Mouse (Mus musculus): ENCODE results near the gene Rab2b.
A peak's percentile ranks its signal among the peaks of the same experiment; 100 is the strongest.

Rab2b gene

DNA sequence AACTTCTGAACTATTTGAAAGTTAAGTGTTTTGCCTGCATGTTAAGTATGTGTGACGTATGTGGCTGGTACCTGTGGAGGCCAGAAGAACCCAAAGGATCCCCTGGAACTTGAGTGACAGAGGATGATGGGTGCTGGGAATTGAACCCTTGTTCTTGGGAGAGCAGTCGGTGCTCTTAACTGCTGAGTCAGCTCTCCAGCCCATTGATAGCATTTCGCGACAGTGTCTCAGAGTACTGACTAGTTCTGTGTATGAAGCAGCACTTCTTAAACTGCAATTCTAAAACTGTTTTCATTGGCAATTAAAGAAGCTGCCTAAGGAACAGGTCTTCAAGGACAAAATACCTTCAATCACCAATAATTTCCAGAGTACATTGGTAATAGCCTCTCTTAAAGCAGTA lies 2.1 kb downstream of the Rab2b start:
- no peak for DNase-seq (ENCODE audit: low read depth, low spot score)

DNA sequence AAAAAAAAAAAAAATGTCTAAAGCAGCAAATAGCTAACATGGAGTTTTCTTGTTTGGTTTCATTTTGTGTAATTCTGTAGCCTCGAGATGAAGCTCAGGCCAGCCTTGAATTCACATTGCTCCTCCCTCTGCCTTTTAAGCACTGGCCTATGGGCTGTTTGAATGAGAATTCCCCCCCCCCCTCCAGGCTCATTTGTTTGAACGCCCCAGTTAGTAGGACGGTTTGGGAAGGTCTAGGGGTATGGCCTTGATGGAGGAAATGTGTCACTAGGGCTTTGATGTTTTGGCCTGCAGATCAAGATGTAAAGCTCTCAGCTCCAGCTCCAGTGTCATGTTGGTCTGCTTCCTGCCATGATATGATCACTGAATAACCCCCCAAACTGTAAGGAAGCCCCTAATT lies 6.6 kb downstream of the Rab2b start:
- DNase-seq (ENCODE audit: low read depth, low spot score), result no peak

DNA sequence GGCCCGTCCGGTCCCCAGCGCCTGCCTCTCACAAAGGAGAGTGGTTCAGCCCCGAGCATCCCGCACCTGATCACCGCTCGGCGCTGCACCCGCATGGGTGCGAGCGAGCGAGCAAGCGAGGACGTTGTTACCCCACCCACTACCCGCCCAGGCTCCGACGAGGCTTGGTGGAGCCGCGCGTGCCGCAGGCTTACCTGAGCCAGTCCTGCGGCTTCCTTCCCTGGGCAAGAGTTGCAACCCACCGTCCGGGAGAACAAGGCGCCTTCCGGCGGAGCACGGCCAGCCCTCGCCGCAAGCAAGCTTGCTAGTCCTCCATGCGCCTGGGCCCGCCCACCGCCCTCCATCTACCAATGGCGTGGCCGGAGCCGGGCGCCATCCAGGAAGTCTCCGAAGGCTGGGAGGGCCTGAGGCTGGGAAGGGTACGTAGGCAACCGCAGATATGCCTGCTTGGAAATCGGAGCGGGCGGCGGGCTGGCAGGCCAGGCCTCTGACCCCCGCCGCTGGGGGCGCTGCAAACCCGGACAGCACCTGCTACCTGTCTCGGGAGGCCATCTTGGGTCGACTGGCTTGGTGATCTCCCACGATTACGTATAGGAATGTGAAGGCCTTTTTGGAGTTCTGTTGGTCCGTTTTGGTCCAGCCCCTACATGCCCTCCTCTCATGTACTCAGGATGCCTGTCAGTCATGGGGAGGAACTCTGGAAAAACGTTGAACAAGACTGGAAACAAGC lies 21.7 kb downstream of the Rab2b start, which contains the start of gene Chd8:
Chd8 (minus strand) TSS at position 297 of the 730 bp plus-strand sequence.
- peak; percentile 98 for DNase-seq (ENCODE audit: low read depth, low spot score)

DNA sequence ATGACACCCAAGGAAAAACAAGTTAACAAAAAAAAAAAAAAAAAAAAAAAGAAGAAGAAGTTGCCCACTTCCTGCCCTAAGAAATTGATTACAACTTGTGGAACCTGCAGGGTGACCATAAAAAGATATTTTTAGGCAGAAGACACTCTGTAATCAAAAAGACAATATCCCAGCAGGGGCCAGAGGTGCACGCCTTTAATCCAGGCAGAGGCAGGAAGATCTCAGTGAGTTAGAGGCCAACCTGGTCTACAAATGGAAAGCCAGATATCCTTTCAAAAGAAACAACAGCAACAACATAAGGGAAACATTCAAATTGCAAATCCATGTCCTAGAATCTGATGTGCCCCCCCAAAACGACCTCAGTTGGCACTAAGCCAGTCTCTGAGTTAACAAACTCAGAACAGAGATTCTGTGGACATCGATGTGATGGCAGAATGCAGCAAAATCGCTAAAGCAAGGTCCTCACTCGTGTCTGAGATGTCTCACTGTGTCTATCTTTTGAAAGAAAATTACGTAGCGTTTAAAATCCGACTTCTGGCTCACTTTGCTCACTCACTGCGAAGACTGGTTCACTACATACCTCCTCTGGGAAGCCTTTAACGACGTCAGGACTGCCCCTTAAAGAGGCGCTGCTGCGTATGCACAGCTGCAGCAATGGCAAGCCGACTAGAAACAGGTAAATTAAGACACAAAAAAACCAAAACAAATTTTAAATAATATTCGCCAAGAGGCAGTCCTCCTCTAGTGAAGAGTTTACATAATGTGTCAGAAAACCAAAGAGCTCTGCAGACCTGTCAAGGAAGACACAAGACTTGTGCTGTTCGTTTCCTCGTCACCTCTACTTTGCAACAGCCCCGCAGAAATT lies 22.8 kb downstream of the Rab2b start:
- DNase-seq (ENCODE audit: low read depth, low spot score), result peak; percentile 73

DNA sequence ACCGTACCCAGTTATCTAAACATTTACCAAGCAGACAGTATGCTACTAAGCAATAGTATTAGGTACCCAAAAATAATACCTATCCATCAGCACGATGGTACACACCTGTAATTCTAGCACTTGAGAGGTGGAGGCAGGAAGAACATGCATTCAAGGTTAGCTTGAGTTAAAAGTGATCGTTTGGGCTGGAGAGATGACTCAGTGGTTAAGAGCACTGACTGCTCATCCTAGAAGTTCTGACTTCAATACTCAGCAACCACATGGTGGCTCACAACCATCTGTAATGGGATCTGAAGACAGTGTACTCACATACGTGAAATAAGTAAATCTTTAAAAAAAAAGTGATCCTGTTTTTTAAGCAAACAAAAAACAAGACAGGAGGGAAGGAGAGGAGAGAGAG lies 33.2 kb downstream of the Rab2b start:
- DNase-seq (ENCODE audit: low read depth, low spot score), result no peak

GRCm38 (mm10) chr14:52244690-52245042 lies 34.7 kb downstream of the Rab2b start:
- DNase-seq (ENCODE audit: low read depth, low spot score), result no peak

DNA sequence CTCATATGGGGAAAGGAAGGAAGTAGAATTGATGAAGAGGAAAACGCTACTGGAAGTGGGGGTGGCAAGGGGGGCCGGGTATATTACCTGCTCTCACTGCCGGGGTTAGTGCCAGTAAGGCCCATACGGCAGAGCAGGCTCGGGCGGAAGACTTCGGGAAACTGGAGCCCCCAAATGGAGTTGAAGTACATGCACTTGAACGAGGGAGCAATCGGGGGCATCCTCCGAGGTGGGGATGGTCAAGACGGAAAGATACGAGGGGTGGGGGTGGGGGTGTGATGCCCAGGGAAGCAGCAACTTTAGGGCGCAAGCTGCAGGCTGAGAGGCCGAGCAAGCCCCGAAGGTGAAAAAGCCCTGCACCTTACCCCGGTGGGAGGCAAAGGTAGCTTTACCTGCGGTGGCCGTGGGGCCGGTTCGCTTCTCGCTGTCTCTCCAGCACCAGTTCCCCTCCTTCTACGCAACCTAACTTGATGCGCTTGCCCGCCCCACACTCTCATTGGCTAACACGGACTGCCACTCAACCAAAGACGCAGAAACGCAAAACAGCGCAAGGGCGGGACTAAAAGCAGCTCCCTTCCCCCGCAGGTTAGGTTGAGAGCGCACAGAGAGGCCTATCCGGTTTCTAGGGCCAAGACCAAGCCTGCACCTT lies 35.2 kb downstream of the Rab2b start:
- DNase-seq (ENCODE audit: low read depth, low spot score), result peak; percentile 99

GRCm38 (mm10) chr14:52236216-52236615 lies 43.1 kb downstream of the Rab2b start:
- DNase-seq (ENCODE audit: low read depth, low spot score), result no peak

DNA sequence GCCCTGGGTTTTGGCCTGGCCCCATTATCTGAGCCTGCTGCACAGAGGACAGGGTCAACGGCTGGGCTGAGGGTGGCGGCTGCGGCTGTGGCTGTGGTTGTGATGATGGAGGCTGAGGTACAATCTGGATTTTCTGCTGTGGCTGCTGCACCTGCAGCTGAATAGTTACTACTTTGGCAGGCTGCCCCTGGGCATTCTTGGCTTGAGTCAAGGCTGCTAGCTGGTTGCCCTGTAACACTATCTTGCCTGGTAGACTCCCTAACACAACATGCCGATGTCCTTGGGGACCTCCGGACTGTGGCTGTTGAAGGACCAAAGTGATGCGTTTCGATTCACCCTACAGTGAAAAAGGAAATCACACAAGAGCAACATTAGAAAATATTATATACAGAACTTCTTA lies 44.2 kb downstream of the Rab2b start:
- DNase-seq (ENCODE audit: low read depth, low spot score), result no peak

DNA sequence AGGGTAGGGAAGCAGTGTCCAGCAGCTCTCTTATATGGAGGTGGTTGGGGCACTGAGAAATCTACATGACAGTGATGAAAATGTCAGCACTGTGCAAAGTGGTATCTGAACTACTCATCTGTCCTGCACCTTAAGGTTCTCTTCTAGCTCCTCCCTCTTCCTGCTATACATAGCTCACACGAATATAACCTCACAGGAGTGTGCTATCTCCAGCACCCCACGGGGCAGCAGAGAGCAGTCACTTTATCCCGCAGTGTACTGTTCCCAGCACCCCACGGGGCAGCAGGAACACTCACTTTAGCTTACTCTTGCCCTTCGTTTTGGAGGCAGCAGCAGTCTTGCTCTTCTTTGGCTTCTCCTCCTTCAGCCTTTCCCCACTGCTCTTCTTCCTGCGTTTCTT lies 47.1 kb downstream of the Rab2b start:
- no peak for DNase-seq (ENCODE audit: low read depth, low spot score)

- DNase-seq (ENCODE audit: low read depth, low spot score), result no peak
Observed at GRCm38 (mm10) chr14:52225972-52226371, 53.4 kb downstream of the Rab2b start.

- DNase-seq (ENCODE audit: low read depth, low spot score), result no peak
Observed at GRCm38 (mm10) chr14:52217261-52217660, 62.1 kb downstream of the Rab2b start.
